Mouse (Mus musculus) heart, postnatal 36 days (tissue): ENCODE measurements around the gene Iqca. TPM values are rescaled to one million over a fixed set of nuclear protein-coding genes. Genes with fewer than 3 reads are reported as not detected.

ENCODE experiments used
- DNase-seq, 2 experiments: peaks; one replicate each; pipeline ENCODE4 v3.0.0; 2021 to 2022
- intact Hi-C: fragments of 180-260 bp; cut with DNase I; formaldehyde crosslinking; loops from one replicate; pipeline ENCODE4 v1.15.1; 2025
- total RNA-seq, 2 experiments: library from RNA; stranded (reverse); gene quantifications; 2 replicates each; pipeline ENCODE4 v1.2.3; 2021

The Iqca gene
- total RNA-seq, 2 experiments from 2014 or later: not detected

DNA sequence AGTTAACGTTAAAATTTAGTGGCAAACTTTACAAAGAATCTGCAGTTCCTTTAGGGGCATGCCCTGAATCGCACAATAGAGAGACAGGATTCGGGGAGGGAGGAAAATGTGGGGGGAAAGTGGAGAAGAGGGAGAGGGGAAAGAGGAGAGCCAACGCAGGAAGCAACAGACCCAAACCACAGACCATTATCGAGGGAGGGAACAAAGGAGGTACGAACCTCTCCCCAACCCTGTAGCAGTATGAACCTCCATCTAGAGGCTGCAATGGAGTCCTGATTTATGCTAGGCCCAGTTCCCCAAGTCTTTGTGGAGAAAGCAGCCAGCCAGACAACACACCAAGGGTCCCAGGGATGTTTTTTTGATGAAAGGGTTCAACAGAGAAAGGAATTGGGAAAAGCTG is 586 bp upstream of the Iqca start:
- DNase-seq: no peak
- intact Hi-C loops: no loop called here

GRCm38 (mm10) chr1:90139729-90140128 is 13.5 kb downstream of the Iqca start:
- intact Hi-C loops: no loop called here
- DNase-seq: no peak

DNA sequence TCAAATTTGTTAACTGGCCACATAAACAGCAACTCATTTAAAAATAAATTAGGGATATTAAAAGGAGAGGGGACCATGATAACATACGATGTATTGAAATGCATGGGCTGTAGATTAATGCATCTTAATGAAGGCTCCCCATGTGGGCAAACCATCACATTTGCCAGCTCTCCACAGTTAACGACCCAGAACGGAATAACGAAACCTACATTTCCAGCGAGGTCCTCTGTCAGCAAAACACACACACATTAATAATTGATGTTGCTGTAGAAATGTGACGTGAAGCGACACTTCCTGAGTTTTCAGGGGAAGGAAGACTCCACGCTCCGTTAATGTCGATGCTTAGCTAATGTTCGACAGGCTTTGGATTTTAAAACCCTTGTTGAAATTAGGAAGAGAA is 20.8 kb downstream of the Iqca start:
- intact Hi-C loops: no loop called here
- no peak for DNase-seq

- DNase-seq: no peak
- intact Hi-C loops: no loop called here
Measured at GRCm38 (mm10) chr1:90131982-90132381, 21.2 kb downstream of the Iqca start.

GRCm38 (mm10) chr1:90124561-90124960 is 28.6 kb downstream of the Iqca start:
- intact Hi-C loops: no loop called here
- no peak for DNase-seq

GRCm38 (mm10) chr1:90120706-90121105 is 32.5 kb downstream of the Iqca start:
- intact Hi-C loops: no loop called here
- no peak for DNase-seq

GRCm38 (mm10) chr1:90119214-90119613 is 34.0 kb downstream of the Iqca start:
- intact Hi-C loops: no loop called here
- DNase-seq: no peak

GRCm38 (mm10) chr1:90117207-90117606 is 36.0 kb downstream of the Iqca start:
- intact Hi-C loops: no loop called here
- no peak for DNase-seq

DNA sequence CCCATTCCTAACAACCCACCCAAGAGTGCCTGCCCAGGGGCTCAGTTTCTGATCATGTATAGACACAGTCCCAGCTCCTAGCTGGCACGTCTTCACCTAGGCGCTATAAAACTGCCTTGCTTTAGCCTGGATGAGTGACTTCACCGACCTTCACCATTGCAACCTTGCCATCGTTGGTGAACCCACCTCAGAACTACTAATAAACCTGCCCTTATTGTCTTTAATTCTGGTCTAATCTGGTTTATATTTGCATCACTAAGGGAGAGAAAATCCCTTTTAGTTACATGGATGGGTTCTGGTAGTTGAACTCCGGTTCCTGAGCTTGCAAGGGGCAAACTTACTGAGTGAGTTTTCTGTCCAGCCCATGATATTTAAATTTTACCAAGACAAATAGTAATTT is 38.6 kb downstream of the Iqca start:
- intact Hi-C loops: no loop called here
- no peak for DNase-seq

DNA sequence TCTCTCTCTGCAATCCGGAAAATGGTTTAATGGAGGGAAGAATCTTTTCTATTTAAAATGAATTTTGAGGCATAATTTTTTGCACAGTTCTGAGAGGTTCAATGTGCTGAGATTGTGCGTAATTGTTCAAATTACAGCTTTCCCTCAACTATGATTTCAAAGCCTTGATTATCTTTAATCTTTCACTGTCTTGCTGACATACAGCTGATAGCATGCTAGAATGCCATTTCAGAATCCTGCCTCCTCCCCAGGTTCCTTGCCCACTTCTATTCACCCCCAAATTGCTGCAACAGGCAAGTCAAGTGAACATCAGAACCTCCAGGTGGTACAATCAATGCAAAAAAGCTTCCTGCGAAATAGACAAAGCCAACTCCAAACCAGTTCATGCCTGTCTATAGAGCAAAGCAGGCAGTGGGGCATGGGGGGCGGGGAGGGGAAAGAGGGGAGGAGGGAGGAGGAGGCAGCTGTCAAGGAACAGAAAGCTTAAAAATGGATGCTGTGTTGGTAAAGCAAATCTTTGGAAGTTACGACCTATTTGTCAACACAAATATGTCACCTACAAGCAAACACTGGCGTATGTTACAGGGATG is 39.5 kb downstream of the Iqca start:
- intact Hi-C loops: no loop called here
- no peak for DNase-seq

- intact Hi-C loops: no loop called here
- DNase-seq: no peak
Measured at GRCm38 (mm10) chr1:90112669-90113068, 40.5 kb downstream of the Iqca start.

DNA sequence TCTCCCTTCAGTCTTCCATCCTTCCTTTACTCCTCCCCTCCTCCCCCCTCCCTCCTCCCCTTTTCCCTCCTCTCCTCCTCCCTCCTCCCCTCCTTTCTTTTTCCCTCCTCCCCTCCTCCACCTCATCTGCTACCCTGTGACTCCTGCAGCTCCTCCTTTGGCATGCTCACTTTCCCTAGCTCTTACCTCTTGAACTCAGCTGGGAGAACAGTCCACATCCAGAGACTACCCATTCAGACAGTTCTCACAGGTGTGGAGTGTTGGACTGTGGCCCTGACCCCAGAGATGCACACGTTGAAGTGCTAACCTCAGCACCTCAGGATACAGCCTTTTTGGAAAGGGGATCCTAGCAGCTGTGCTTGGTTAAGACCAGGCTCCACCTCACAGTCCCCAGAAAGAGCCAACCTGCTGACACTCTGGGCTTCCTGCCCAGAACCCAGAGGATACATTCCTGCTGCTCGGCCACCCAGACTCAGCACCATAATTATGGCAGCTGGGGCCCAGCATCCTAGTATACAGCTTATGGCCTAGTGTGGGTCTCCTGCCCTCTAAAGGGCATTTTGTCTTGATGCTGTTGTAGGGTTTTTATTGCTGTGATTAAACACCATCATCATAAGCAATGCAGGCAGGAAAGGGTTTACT is 41.9 kb downstream of the Iqca start:
- intact Hi-C loops: no loop called here
- no peak for DNase-seq

GRCm38 (mm10) chr1:90103896-90104487 is 49.2 kb downstream of the Iqca start:
- intact Hi-C loops: no loop called here
- DNase-seq: no peak

GRCm38 (mm10) chr1:90100360-90101232 is 52.6 kb downstream of the Iqca start:
- DNase-seq: no peak
- intact Hi-C loops: no loop called here

DNA sequence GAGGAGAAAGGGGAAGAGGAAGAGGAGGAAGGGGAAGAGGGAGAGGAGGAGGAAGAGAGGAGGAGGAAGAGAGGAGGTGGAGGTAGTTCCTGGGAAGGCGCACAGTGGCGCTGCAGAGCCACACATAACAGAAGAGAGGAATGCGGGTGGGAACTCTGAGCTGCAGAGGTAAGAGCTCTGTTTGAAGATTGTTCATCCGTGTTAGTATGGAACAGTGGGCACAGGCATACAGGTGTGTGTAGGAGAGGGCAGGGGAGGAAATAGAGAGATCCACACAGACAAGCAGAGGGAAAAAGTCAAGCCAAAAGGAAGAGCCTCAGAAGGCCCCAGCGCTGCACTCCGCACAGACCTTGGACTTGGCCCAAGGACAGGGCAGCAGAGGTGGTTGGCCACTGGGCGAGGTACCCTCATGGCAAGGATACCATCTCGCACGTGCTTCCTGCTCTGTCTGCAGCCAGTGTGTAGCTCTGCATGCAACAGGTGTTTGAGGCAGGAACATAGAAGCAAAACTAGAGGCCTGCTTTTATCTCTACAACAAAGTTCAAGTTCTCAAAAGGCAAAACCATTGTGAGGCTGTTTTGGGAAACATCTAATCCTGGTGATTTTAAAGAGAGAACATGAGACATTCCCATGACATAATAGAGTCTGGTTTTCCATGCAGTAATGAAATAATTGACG is 60.2 kb downstream of the Iqca start:
- intact Hi-C loops: no loop called here
- no peak for DNase-seq

DNA sequence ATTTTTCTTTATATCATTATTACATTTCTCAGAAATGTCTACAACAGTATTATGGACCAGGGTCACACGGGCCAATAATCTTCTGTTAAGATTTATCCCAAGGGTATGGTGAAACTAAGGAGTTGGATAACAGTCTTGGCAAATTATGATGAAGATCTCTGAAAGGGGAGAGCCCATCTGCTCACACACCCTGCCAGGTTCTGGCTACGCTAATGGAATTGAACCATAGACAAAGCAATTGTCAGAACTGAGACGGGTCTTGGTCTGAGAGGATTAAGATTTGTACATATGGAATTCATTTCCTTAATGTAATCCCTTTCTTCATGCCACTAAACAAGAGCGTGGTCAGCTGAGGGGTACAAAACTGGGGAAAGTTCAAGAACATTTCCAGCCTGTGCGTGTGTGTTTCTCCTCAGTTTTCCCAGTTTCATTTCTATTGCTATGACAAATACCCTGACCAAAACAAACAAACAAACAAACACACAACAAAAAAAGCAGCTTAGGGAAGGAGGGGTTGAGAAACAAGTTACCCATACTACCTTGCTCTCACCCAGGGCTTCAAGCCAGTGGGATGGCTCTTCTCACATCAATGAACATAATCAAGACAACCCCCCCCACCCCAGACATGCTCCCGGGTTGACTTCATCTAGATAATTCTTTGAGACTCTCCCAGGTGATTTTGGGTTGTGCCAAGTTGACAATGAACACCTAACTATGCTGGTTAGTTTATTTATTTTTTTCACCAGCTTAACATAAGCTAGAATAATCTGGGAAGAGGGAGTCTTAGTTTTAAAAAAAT is 64.8 kb downstream of the Iqca start:
- intact Hi-C loops: no loop called here
- no peak for DNase-seq

GRCm38 (mm10) chr1:90086461-90086860 is 66.7 kb downstream of the Iqca start:
- intact Hi-C loops: no loop called here

GRCm38 (mm10) chr1:90085526-90086157 is 67.6 kb downstream of the Iqca start:
- intact Hi-C loops: no loop called here
- no peak for DNase-seq

More at GRCm38 (mm10) chr1:90086461-90086860, 66.7 kb downstream of the Iqca start:
- no peak for DNase-seq

DNA sequence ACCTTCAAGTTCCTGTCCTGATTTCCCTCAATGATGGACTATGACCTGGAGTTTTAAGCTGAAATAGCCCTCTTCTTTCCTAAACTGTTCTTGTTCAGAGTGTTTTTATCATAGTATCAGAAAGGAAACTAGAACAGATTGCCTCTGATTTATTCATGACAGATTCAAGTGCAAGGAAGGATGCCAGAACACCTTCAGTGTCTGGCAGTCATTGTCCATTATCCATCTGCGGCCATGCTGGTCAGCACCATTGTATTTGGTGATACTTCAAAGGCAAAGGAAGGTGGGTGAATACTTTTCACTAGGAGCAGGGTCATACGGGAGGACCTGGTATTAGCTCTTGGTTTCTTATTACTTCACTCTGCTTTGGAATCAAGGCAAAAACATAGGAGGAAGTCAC is 76.9 kb downstream of the Iqca start:
- no peak for DNase-seq

DNA sequence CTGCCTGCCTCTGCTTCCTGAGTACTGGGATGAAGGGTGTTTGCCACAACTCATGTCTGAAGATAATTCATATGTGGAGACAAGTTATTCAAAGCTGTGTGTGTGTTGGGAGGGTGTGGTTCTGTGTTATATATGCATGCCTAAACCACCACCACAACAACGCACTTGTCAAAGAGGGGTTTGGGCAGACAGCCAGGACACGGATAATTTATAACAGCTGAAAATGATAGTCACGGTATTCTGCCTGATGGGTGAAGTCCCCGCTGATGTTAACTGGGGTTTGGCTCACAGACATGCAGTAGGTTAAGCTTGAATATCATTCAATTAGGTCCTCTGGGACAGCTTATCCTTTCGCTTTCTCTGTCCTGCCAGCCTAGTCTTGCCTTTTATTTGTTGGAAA is 78.4 kb downstream of the Iqca start:
- intact Hi-C loops: no loop called here
- no peak for DNase-seq

More for the DNA sequence above, 76.9 kb downstream of the Iqca start:
- intact Hi-C loops: no loop called here
